In genomic region chr10:23403351-23403938, GRCm38 (mm10) we compare ENCODE assay signal across 9 mouse cellular contexts. TPM values are rescaled to one million over a fixed set of nuclear protein-coding genes. Genes with fewer than 3 reads are reported as not detected.
A peak's percentile ranks its signal among the peaks of the same experiment; 100 is the strongest.
DNase-seq lines count a peak whose midpoint lies in the region; ATAC-seq and TF ChIP-seq lines count a peak whose summit lies in the region.
"Had no signal": no experiment of that assay in that cellular context is flagged by ENCODE, and none has a peak within 500 bp of the region (broad histone marks: within the 10 kb centered on the region; RNA-seq: fewer than 3 reads in every experiment).

No protein-coding gene starts in this region.

- no peak overlapping the region for H3K27ac ChIP-seq in lung, embryonic 14.5 days (ENCODE audit: low read depth)
- no peak overlapping the region for H3K27ac ChIP-seq in embryonic facial prominence, embryonic 14.5 days (replicated peaks; ENCODE audit: low read depth, low read length)
- H3K27ac ChIP-seq: liver, embryonic 15.5 days had no signal

- no peak overlapping the region for H3K4me3 ChIP-seq in lung, embryonic 14.5 days (ENCODE audit: low read depth, low read length)
- H3K4me3 ChIP-seq in embryonic facial prominence, embryonic 14.5 days (ENCODE audit: low read depth, low read length): no peak overlapping the region
- H3K4me3 ChIP-seq: liver, embryonic 15.5 days had no signal

- no peaks in the 10 kb centered on the region for H3K27me3 ChIP-seq in lung, embryonic 14.5 days (ENCODE audit: insufficient read depth, low read length)
- H3K27me3 ChIP-seq in embryonic facial prominence, embryonic 14.5 days (replicated peaks; ENCODE audit: control insufficient read depth, insufficient read depth, low read length): no peaks in the 10 kb centered on the region
- H3K27me3 ChIP-seq: liver, embryonic 15.5 days had no signal

- TF ChIP-seq CTCF in lung, embryonic 14.5 days (IDR thresholded peaks at IDR 0.05; ENCODE audit: low read depth): peak; percentile 49

- no peak overlapping the region for H3K4me2 ChIP-seq in lung, embryonic 14.5 days
- H3K4me2 ChIP-seq in embryonic facial prominence, embryonic 14.5 days (ENCODE audit: low read depth, low read length): no peak overlapping the region
- H3K4me2 ChIP-seq: liver, embryonic 15.5 days had no signal

- no peaks in the 10 kb centered on the region for H3K4me1 ChIP-seq in lung, embryonic 14.5 days (ENCODE audit: insufficient read depth)
- no peaks in the 10 kb centered on the region for H3K4me1 ChIP-seq in embryonic facial prominence, embryonic 14.5 days (ENCODE audit: control insufficient read depth, insufficient read depth, low read length)
- H3K4me1 ChIP-seq: liver, embryonic 15.5 days had no signal

- H3K9ac ChIP-seq in lung, embryonic 14.5 days: no peak overlapping the region
- H3K9ac ChIP-seq in embryonic facial prominence, embryonic 14.5 days (ENCODE audit: low read depth, low read length): no peak overlapping the region
- H3K9ac ChIP-seq: liver, embryonic 15.5 days had no signal

- WGBS in lung, embryonic 14.5 days: 50% methylated on average over 4 of the region's 4 CpGs
- 40% methylated on average over 4 of the region's 4 CpGs for WGBS in embryonic facial prominence, embryonic 14.5 days

- no peak for DNase-seq in frontal cortex, postnatal 14 days (ENCODE audit: low spot score in 2 of 2)
- DNase-seq in lung, embryonic 14.5 days: peak; percentile 64
- no peak for DNase-seq in lung, postnatal 14 days
- DNase-seq in embryonic facial prominence, embryonic 14.5 days (ENCODE audit: low spot score): peak; percentile 57
- DNase-seq in left cerebral cortex, postnatal 4 days: peak; percentile 42
- no peak for DNase-seq in urinary bladder, postnatal 4 days (ENCODE audit: low spot score in 2 of 2)
- DNase-seq in thymus, postnatal 10 days (ENCODE audit: low spot score in 2 of 2): no peak

- H3K36me3 ChIP-seq in lung, embryonic 14.5 days (ENCODE audit: insufficient read depth): no peaks in the 10 kb centered on the region
- no peaks in the 10 kb centered on the region for H3K36me3 ChIP-seq in embryonic facial prominence, embryonic 14.5 days (ENCODE audit: control insufficient read depth, insufficient read depth, low read length)
- H3K36me3 ChIP-seq: liver, embryonic 15.5 days had no signal

- intact Hi-C loops in left cerebral cortex, postnatal 4 days (cut with DNase I): loop anchor here (10.0 kb wide), 1 partner anchor 289 kb away; no protein-coding TSS in a partner anchor

- peak; percentile 57 for ATAC-seq in frontal cortex, adult (ENCODE audit: low TSS enrichment)
- peak; percentile 21; the same call in 1 of the 2 replicates for ATAC-seq in lung, embryonic 14.5 days (ENCODE audit: insufficient read depth)
- ATAC-seq in embryonic facial prominence, embryonic 14.5 days (ENCODE audit: low read depth): 0 out of 2 replicates have a peak, but pooled peaks have one; percentile 22

- peaks cover 7% of the 10 kb centered on the region; the same call in 1 of the 2 replicates for H3K9me3 ChIP-seq in lung, embryonic 14.5 days (ENCODE audit: low read depth, low read length)
- peaks cover 12% of the 10 kb centered on the region for H3K9me3 ChIP-seq in embryonic facial prominence, embryonic 14.5 days (ENCODE audit: control insufficient read depth, low read length)
- H3K9me3 ChIP-seq: liver, embryonic 15.5 days had no signal

RNA-seq across cellular contexts. Expression of gene Eya4, which starts 52.9 kb away (rescaled TPM):
- 0.97 and 1.0 TPM in 2 replicates for polyA plus RNA-seq in lung, embryonic 14.5 days (2014; fragmentation: Nextera tagmentation; extraction: Ambion mirVana)
- polyA plus RNA-seq in embryonic facial prominence, embryonic 14.5 days (2014; fragmentation: Nextera tagmentation; extraction: Ambion mirVana): 11.0 and 12.0 TPM in 2 replicates
- 1 to 10 TPM; 4.6 to 5.2 TPM for total RNA-seq in left cerebral cortex, postnatal 4 days (2021)

Comparison
In these comparisons a context has a peak if more than half of its experiments do, and no peak if none do; other contexts are left out.
1. DNase-seq: peak in lung, embryonic 14.5 days (single experiment), embryonic facial prominence, embryonic 14.5 days (single experiment) and left cerebral cortex, postnatal 4 days (single experiment); none in frontal cortex, postnatal 14 days (0 of 2), lung, postnatal 14 days (single experiment), urinary bladder, postnatal 4 days (0 of 2) and thymus, postnatal 10 days (0 of 2).
2. Peak in every context shown above with its lines, with median percentiles within 50 percentile points of each other: ATAC-seq.